Mouse (Mus musculus) ES-Bruce4 (cell line): Measurements from ENCODE around the gene Msi1.

Source experiments
- CTCF ChIP-seq: IDR thresholded peaks from one replicate; pipeline ENCODE4 v1.8.1; 2011; ENCODE audit warnings: low read depth, low read length
- EP300 ChIP-seq: IDR thresholded peaks from 2 replicates; pipeline ENCODE4 v1.6.1; 2011; ENCODE audit warnings: low read depth, low read length; ENCODE audit not compliant: insufficient read depth
- POLR2A ChIP-seq: IDR thresholded peaks from one replicate; pipeline ENCODE4 v1.8.1; 2011; ENCODE audit warnings: low read length; ENCODE audit not compliant: insufficient read depth

- TF ChIP-seq CTCF = no peak
- TF ChIP-seq EP300 = no peak
- TF ChIP-seq POLR2A = no peak
Observed at GRCm38 (mm10) chr5:115500383-115500935, 71.1 kb downstream of the Msi1 start.
